Mouse (Mus musculus) right cerebral cortex, postnatal 10 days (tissue): ENCODE measurements around the gene Adap1.

Experiments used
- DNase-seq, 2 experiments: peaks; one replicate each; pipeline ENCODE4 v3.0.0; 2021; ENCODE audit warnings: low spot score in 2 of 2

Adap1 gene

DNA sequence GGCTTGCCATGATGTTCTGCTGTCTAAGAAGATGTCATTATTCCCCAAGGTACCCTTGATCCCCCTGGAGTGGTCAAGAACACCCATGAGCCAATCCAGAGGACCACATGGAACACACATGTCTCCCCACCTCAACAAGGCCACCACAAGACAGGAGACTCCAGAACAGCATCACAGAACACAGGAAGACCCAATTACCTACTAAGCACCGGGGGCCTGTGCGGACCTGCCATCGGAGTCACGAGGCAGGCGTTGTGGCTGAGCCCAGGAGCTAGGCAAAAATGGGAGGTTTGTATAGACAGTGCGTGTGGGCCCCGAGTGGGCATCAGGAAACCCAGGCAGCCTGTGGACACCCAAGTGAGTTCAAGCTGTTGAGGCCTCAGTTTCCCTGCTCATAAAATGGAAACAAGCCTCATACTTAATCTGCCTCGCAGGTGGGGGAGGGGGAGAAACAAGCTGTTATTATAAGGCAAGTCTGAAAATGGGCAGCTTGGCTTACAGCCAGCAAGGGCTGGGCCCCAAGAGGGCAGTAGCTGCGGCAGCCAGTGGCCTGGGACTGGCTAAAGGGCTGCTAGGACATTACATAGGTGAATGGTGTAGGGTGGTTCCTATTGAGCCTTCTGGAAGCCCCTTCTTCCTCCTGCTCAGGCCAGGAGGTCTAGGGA lies 2.0 kb downstream of the Adap1 start:
- peak; percentile 61 to 68 for DNase-seq

- DNase-seq = no peak
These were observed 4.1 kb downstream of the Adap1 start for GRCm38 (mm10) chr5:139321331-139321730.

DNA sequence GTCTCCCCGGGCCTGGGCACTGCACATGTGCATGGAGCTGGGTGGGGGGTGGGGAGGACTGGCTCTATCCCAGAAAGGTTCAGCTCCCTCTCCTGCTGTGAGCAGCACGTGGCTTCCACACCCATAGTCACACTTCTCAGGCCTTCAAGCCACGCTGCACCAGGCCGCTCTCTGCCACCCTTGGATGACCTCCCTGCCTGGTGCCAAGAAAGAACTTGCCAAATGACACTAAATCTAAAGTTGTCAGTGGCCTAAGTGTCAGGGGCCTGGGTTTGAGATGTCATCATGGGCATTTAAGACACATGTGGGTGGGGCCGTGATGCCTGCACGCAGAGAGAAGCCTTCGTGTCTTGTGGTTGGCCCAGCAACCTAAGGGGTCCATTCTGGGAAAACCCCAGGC lies 5.0 kb downstream of the Adap1 start:
- DNase-seq = no peak

DNA sequence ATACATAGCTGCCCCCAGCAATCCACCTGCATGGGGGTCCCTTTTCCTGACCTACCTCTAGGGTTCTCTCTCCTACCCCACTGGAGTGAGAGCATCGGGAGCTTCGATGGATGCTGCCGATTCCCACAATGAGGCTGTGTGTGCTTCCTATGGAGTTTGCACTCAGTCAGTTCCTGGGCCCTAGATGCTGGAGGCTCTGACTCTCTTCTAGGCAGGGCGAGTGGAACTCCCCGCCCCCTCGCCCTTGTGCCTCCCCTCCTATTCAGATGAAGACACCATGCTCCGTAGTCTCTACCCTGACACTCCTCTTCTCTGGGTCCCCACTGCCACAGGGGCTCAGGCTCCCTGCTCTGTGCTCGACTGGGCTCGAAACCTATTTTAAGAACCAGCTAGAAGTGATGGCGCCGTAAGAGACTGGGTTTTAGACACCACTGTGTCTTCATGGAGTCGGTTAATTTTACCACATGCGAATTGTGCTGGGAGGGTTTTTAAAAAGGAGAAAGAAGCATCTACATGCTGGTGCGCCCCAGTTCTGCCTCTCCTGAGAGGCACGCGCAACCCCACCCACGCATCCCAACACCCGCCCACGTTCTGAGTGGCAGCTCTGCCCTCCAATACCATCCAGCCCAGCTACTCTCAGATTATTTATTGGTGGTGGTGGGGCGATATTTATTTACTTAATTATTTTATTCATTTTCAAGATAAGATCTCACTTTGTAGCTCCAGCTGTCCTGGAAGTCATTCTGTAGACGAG lies 7.5 kb downstream of the Adap1 start:
- peak; percentile 71 to 77 for DNase-seq

- no peak for DNase-seq
These were observed 8.3 kb downstream of the Adap1 start for GRCm38 (mm10) chr5:139316982-139317675.

DNA sequence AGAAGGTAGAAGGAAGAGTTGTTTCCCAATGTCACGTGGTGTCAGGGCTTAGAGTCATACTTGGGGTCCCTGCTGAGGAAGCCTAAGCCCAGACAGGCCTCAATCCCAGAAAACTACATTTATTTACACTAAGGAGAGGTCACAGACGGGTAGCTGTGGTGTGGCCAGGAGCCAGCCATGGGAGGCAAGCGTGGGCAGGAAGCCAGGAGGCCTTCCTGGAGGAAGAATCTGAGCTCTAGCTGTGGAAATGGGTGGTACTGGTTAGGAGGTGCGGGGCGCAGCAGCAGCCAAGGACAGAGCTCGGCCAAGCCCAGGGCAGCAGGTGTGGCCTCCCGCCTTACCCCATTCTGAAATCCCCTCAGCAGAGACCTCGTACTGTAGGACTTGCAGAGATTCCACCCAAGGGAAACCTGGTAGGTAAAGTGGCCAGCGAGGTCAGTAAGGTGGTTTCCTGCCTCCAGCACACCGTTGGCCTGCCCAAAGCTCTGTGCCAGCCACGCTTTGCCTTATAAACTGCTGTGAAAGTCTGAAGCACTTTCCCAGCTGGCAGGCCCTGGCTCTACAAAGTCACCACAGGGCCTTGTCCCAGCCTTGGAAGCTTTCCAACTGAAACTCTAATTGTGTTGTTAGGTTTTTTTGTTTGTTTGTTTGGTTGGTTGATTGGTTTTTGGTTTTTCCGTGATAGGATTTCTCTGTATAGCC lies 10.3 kb downstream of the Adap1 start:
- DNase-seq = no peak

DNA sequence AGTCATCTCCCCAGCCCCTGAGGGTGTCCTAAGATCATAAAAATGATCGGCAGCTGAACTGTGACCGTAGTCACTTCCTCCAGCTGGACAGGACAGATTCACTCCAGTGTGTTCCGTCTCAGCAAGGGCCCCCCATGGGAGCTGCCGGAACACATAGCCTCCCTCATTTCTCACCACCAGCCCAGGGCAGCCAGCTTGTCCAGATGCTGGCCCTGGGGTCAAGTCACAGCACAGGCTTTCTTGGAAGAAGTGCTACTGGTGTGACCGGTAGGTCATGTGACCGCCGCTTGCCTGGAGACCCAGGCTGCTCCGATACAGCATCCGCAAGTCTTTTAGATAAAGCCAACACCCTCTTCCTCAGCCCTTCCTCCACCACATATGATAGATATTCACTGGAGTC lies 11.9 kb downstream of the Adap1 start:
- no peak for DNase-seq

DNA sequence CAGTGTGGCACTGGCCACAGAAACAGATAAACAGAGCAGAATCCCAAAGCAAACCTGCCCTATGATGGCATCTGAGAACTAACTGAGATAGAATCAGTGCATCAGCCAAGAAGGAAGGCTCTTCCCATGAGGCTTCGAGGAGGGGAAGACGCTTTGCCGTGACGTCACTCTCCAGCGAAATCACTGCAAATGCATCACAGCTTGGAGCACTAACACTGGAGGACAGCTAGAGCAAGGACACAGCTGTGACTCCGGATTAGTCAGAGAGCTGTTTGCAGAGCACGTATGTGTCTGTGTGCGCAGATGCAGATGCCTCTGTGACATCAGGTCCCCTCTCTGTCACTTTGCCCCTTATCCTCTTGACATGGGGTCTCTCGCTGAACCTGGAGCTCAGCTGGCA lies 13.6 kb downstream of the Adap1 start:
- DNase-seq = no peak

- no peak for DNase-seq
These were observed 14.9 kb downstream of the Adap1 start for GRCm38 (mm10) chr5:139310477-139310876.

DNA sequence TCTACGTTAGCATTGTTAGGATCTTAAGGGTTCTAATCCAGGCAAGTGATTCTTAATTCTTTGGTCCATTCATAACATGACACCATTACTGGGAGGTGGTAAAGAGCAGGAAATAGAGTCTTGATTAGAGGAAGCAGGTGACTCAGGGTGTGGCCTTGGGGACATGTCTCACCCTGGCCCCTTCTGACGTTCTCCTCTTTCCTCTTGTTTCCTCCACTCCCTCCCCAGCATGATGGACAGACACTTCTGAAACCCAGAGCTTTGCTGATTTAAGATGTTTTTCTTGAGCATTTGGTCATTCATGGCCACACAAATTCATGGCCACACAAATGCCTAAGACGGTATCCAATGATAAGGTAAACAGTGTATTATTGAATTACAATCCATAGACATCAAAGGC lies 15.5 kb downstream of the Adap1 start:
- no peak for DNase-seq

DNA sequence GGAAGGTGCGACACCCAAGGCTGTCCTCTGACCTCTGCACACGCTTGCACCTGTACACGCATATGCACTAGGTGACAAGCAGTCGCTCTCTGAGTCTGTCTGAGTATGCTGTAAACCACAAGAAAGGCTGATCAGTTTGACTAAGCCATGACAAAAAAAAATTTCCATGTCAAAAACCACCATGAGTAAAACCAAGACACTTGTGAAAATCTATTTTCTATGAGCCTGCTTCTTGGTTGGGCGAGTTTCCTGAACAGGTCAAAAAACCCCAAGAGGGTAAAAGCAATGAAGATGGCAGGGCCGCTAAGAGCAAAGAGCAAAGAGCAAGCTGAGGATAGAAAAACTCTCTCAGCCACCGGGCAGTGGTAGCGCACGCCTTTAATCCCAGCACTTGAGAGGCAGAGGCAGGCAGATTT lies 21.8 kb downstream of the Adap1 start:
- no peak for DNase-seq

DNA sequence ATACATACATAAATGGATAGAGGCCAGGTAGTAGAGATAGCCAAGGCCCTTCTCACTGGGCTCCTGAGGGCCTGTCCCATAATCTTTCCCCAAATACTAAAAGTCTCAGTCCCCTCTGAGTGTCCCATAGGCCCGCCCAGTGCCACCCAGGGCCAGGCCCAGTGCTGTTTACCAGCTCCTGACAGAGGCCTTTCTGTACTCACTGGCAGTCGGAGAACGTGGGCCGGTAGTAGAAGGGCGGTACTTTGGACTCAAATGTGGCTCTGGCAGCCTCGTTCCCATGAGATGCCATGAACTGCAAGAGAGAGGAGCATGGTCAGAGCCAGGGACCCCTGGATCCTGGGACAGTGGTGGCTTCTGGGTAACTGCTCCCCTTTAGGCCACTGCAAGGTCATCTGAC lies 23.3 kb downstream of the Adap1 start:
- no peak for DNase-seq

GRCm38 (mm10) chr5:139297745-139298144 lies 27.7 kb downstream of the Adap1 start:
- no peak for DNase-seq

GRCm38 (mm10) chr5:139297092-139297491 lies 28.3 kb downstream of the Adap1 start:
- no peak for DNase-seq

DNA sequence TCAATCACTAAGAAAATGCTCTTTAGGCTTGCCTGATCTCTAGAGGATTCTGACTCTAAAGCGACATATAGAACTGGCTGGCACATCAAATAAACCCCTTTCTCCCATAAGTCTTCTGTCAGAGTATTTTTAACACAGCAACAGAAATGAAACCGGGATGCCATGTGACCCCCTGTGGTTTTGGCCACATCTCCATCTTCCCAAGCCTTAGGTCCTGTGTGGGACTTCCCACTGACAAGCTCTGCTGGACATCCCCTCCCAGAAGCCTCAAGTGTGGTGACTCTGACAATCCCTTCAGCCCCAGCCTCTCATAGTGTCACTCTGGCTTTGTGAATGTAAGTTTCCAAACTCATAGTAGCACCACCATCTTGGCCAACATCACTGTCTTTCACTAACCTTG lies 31.3 kb downstream of the Adap1 start:
- no peak for DNase-seq

DNA sequence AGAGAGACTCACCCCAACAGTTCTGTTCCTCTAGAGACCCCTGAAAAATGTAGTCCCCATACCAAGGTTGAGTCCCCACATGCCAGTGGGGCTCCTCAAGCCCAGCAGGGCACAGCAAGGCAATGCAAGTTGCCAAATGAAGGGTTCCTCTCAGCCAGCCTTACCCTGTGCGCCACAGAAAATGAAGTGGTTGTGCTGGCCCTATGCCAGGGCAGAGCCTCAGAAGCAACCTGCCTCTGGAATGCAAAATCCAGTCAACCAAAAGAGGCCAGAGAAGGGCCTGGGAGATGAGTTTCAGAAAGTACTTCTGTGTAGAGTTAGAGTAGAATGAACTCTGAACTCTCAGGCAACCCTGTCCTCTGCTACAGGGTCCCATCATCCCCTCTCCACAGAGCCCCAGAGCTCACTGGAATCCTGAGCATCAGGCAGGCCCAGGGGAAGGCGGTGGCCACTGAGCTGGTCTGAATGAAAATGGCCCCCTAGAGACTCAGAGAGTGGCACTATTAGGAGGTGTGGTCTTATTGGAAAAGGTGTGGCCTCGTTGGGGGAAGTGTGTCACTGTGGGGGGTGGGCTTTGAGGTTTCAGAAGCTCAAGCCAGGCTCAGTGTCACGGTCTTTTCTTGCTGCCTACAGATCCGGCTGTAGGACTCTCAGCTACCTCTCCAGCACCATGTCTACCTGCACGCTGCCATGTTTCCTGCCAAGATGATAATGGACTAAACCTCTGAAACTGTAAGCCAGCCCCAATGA lies 33.4 kb downstream of the Adap1 start:
- no peak for DNase-seq

- DNase-seq = no peak
These were observed 34.8 kb downstream of the Adap1 start for GRCm38 (mm10) chr5:139290467-139291259.

GRCm38 (mm10) chr5:139288591-139288990 lies 36.8 kb downstream of the Adap1 start:
- no peak for DNase-seq

DNA sequence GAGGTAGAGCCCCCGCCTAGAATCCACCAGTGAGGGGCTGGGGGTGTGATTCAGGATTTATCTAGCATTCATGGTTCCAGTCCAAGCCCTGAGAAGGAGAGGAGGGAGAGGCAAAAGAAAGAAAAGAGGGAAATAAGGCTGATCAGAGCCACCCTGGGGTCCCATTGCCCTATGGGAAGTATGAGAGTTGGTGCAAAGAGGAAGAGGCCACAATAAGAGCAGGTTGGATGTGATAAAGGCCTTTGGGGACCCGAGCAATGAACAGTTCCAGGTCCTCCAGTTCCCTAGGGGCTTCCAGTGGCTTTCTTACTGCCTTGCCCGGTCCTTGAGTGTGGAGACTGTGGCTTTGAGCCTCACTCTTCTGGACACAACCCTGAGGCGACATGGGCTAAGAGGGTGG lies 37.6 kb downstream of the Adap1 start:
- DNase-seq = no peak

DNA sequence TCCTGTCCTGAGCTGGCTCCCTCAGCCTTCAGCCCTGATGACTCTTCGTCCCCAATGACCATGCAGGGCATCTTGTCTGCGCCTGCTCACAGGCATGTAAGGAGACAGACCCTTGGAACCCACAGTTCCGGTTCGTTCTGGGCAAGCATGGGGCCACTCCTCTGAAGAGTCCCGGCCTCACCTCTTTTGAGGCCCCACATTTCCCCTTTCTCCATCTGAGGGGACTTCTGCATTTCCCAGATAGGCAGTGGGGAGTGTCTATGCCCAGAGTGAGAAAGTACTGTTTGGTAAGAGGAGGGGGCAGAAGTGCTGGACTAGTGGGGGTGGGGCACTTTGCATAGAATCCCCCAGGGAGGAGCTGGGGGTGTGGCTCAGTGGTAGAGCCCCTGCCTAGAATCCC lies 38.3 kb downstream of the Adap1 start:
- no peak for DNase-seq
